Mouse (Mus musculus) kidney, adult 2 months (tissue): ENCODE measurements around the gene Rps6ka4. TPM values are rescaled to one million over a fixed set of nuclear protein-coding genes. Genes with fewer than 3 reads are reported as not detected.

Experiments used
- DNase-seq: peaks from one replicate; pipeline ENCODE4 v3.0.0; 2021
- H3K27ac ChIP-seq: fragments of 200-500 bp; 2 replicates; pipeline ENCODE4 v1.5.1; 2012; ENCODE audit warnings: low read depth, low read length, control low read depth, inconsistent platforms; ENCODE audit not compliant: insufficient read depth
- H3K27me3 ChIP-seq: fragments of 200-500 bp; replicated peaks from 2 replicates; pipeline ENCODE4 v1.6.1; 2012; ENCODE audit warnings: mild to moderate bottlenecking, moderate library complexity, low read length, inconsistent platforms; ENCODE audit not compliant: control insufficient read depth, insufficient read depth
- H3K36me3 ChIP-seq: fragments of 200-500 bp; 2 replicates; pipeline ENCODE4 v1.6.1; 2012; ENCODE audit warnings: mild to moderate bottlenecking, moderate library complexity, low read length, inconsistent platforms; ENCODE audit not compliant: control insufficient read depth, insufficient read depth
- H3K4me1 ChIP-seq: fragments of 200-500 bp; 2 replicates; pipeline ENCODE4 v1.6.1; 2011; ENCODE audit warnings: low read length; ENCODE audit not compliant: control insufficient read depth, insufficient read depth
- H3K4me3 ChIP-seq: fragments of 200-500 bp; 2 replicates; pipeline ENCODE4 v1.5.1; 2011; ENCODE audit warnings: mild to moderate bottlenecking, low read depth, low read length, control low read depth; ENCODE audit not compliant: insufficient read depth
- CTCF ChIP-seq: fragments of 200-500 bp; conservative IDR thresholded peaks from 2 replicates; pipeline ENCODE4 v1.5.1; 2011; ENCODE audit warnings: low read depth, mild to moderate bottlenecking, control low read depth, low read length, moderate library complexity, mixed read lengths; ENCODE audit not compliant: insufficient read depth, insufficient read length
- POLR2A ChIP-seq: fragments of 200-500 bp; IDR thresholded peaks from one replicate; pipeline ENCODE4 v1.6.1; 2011; ENCODE audit warnings: low read depth, low read length, control low read depth
- WGBS: fragments of 180-500 bp; shearing (Covaris S2); methylation state at CpG from one replicate; pipeline ENCODE4 v1.1.7; 2018; 5-methylcytosine and 5-hydroxymethylcytosine counted together
- polyA plus RNA-seq: library from polyadenylated mRNA; depleted of rRNA; stranded (reverse); fragments of >200 nt; gene quantifications from 2 replicates; pipeline ENCODE4 v1.2.3, GENCODE M21; 2012

Rps6ka4 gene
- polyA plus RNA-seq, 1 experiment: 19.9 TPM

DNA sequence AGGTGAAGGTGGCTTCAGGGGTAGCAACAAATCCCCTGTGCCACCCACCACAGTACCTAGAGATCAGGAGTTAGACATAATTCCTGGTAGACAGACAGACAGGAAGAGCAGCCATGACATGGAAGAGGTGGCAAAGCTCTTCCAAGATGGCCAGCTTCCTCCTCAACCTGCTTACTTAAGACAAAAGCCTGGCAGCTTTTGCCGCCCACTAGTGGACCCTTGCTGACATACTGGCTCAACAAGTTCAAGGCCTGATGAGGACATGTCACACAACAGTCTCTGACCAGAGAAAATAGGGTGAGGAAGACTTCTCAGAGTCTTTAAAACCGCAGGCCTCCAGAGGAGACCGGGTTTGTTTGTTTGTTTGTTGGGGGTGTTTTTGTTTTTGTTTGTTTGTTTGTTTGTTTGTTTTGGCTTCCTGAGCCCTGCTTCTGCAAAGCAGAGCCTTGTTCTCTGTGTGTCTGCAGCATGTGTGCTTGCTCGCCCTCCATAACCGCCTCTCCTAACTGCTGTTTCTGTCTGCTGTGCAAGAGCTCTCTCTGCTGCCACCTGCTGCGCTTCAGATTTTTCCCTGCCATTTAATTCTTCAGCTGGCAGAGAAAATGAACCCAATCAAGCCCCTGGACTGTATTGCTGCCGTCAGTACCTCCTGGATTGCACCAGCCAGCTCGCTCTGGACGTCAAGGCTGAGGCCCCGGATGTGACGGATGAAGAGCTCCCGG lies 16.0 kb upstream of the Rps6ka4 start:
- Histone ChIP-seq H3K4me3 (no peak overlapping the region), H3K27me3 (no peaks in the 10 kb centered on the region), H3K27ac (no peak overlapping the region), H3K4me1 (no peaks in the 10 kb centered on the region), H3K36me3 (no peaks in the 10 kb centered on the region)
- DNase-seq: peak; percentile 65
- WGBS: 52% methylated on average over 12 of the region's 12 CpGs
- TF ChIP-seq POLR2A (no peak), CTCF (peak; percentile 56; the same call in 1 of the 2 replicates)

- Histone ChIP-seq H3K4me1 (no peaks in the 10 kb centered on the region), H3K4me3 (peak overlapping the region; percentile 18; the same call in 1 of the 2 replicates), H3K36me3 (no peaks in the 10 kb centered on the region), H3K27ac (no peak overlapping the region), H3K27me3 (no peaks in the 10 kb centered on the region)
- DNase-seq: peak; percentile 38
- WGBS: 28% methylated on average over 38 of the region's 38 CpGs
- no peak for TF ChIP-seq POLR2A
- TF ChIP-seq CTCF: no peak
Measured at GRCm38 (mm10) chr19:6855225-6856031, 15.0 kb upstream of the Rps6ka4 start.

- TF ChIP-seq CTCF (no peak), POLR2A (no peak)
- no peak overlapping the region for H3K27ac ChIP-seq
- H3K4me1 ChIP-seq: no peaks in the 10 kb centered on the region
- H3K36me3 ChIP-seq: no peaks in the 10 kb centered on the region
- DNase-seq: no peak
- H3K27me3 ChIP-seq: no peaks in the 10 kb centered on the region
- WGBS: 91% methylated on average over 12 of the region's 12 CpGs
- no peak overlapping the region for H3K4me3 ChIP-seq
Measured at GRCm38 (mm10) chr19:6854658-6855057, 14.2 kb upstream of the Rps6ka4 start.

DNA sequence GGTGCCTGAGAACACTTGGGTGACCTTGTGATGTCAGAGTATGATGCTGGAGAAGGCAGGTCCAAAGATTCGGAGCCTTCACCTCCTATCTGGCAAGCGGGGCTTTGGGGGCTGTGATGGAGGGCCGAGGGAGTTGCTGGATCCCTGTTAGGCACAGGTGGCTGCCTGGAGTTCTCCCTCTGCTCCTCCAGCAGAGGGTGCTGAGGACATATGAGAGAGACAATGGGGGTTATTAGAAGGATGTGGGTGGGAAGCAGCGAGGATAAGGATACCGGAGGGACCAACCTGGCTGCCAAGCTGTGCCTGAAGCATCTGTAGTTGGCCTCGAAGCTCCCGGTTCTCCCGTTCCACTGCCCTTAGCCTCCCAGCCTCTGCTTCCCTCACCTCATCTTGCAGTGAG lies 13.5 kb upstream of the Rps6ka4 start:
- TF ChIP-seq POLR2A: no peak
- TF ChIP-seq CTCF: peak; percentile 38; the same call in 1 of the 2 replicates
- no peaks in the 10 kb centered on the region for H3K4me1 ChIP-seq
- WGBS: 74% methylated on average over 8 of the region's 8 CpGs
- DNase-seq: no peak
- H3K36me3 ChIP-seq: no peaks in the 10 kb centered on the region
- no peaks in the 10 kb centered on the region for H3K27me3 ChIP-seq
- no peak overlapping the region for H3K4me3 ChIP-seq
- no peak overlapping the region for H3K27ac ChIP-seq

GRCm38 (mm10) chr19:6852393-6853305 lies 12.2 kb upstream of the Rps6ka4 start:
- Histone ChIP-seq H3K4me3 (no peak overlapping the region), H3K27me3 (no peaks in the 10 kb centered on the region), H3K4me1 (peaks cover 3% of the 10 kb centered on the region; the same call in 1 of the 2 replicates), H3K27ac (no peak overlapping the region), H3K36me3 (no peaks in the 10 kb centered on the region)
- DNase-seq: no peak
- TF ChIP-seq POLR2A (no peak), CTCF (no peak)
- 90% methylated on average over 21 of the region's 21 CpGs for WGBS

- no peaks in the 10 kb centered on the region for H3K27me3 ChIP-seq
- no peaks in the 10 kb centered on the region for H3K36me3 ChIP-seq
- DNase-seq: no peak
- WGBS: 81% methylated on average over 3 of the region's 3 CpGs
- no peak overlapping the region for H3K27ac ChIP-seq
- H3K4me3 ChIP-seq: no peak overlapping the region
- peaks cover 3% of the 10 kb centered on the region; the same call in 1 of the 2 replicates for H3K4me1 ChIP-seq
- TF ChIP-seq POLR2A (no peak), CTCF (no peak)
Measured at GRCm38 (mm10) chr19:6851497-6851896, 11.1 kb upstream of the Rps6ka4 start.
